ENCODE assay signal across 11 mouse cellular contexts in genomic region chr1:80665161-80665560, GRCm38 (mm10).
DNase-seq lines count a peak whose midpoint lies in the region; ATAC-seq and TF ChIP-seq lines count a peak whose summit lies in the region.
"Had no signal": no experiment of that assay in that cellular context is flagged by ENCODE, and none has a peak within 500 bp of the region (broad histone marks: within the 10 kb centered on the region; RNA-seq: fewer than 3 reads in every experiment).

No protein-coding gene starts in this region.

- peak; percentile 21 to 51 for DNase-seq in heart, adult 9 months (ENCODE audit: low spot score in 2 of 2)
- peak; percentile 65 for DNase-seq in lung, postnatal 36 days
- DNase-seq in spleen, postnatal 4 days (ENCODE audit: low spot score in 2 of 2): peak; percentile 31 to 63
- DNase-seq in embryo, embryonic 10 days (ENCODE audit: low spot score): no peak
- DNase-seq in hindbrain, embryonic 10.5 days (ENCODE audit: low spot score): no peak
- no peak for DNase-seq in adrenal gland, postnatal 25 days
- DNase-seq: cerebellum, adult 18-20 months had no signal

- no peaks in the 10 kb centered on the region for H3K27me3 ChIP-seq in heart, embryonic 12.5 days (replicated peaks)
- no peaks in the 10 kb centered on the region for H3K27me3 ChIP-seq in hindbrain, embryonic 10.5 days (ENCODE audit: insufficient read depth, poor library complexity, severe bottlenecking)

- no peaks in the 10 kb centered on the region for H3K36me3 ChIP-seq in heart, embryonic 12.5 days
- H3K36me3 ChIP-seq in hindbrain, embryonic 10.5 days: no peaks in the 10 kb centered on the region
- H3K36me3 ChIP-seq: G1E had no signal

- no peak overlapping the region for H3K4me2 ChIP-seq in heart, embryonic 12.5 days

- no peak overlapping the region for H3K9ac ChIP-seq in heart, embryonic 12.5 days

- no peak for TF ChIP-seq POLR2A in bone marrow, adult 2 months (IDR thresholded peaks at IDR 0.05; ENCODE audit: borderline replicate concordance, control insufficient read depth, low read depth, low read length)

- no peak for TF ChIP-seq CTCF in bone marrow, adult 2 months (IDR thresholded peaks at IDR 0.05; ENCODE audit: control insufficient read depth, insufficient read depth, low read length)

- WGBS in heart, embryonic 12.5 days: 80% methylated on average over 6 of the region's 6 CpGs
- WGBS in bone marrow, adult 2 months: 7% methylated on average over 6 of the region's 6 CpGs
- 93% methylated on average over 6 of the region's 6 CpGs for WGBS in hindbrain, embryonic 10.5 days

- H3K4me3 ChIP-seq in heart, embryonic 12.5 days: no peak overlapping the region
- peak overlapping the region; percentile 47 for H3K4me3 ChIP-seq in bone marrow, adult 2 months (replicated peaks; ENCODE audit: control insufficient read depth, low read depth, low read length)
- no peak overlapping the region for H3K4me3 ChIP-seq in hindbrain, embryonic 10.5 days

- no peaks in the 10 kb centered on the region for H3K4me1 ChIP-seq in heart, embryonic 12.5 days (replicated peaks)
- peaks cover 1% of the 10 kb centered on the region; the same call in 1 of the 2 replicates for H3K4me1 ChIP-seq in bone marrow, adult 2 months (ENCODE audit: control insufficient read depth, insufficient read depth, low read length)
- no peaks in the 10 kb centered on the region for H3K4me1 ChIP-seq in hindbrain, embryonic 10.5 days (replicated peaks)

- H3K9me3 ChIP-seq in heart, embryonic 12.5 days (replicated peaks): 0 out of 2 replicates have a peak, but pooled peaks cover 2% of the 10 kb centered on the region
- H3K9me3 ChIP-seq in hindbrain, embryonic 10.5 days: no peaks in the 10 kb centered on the region

- no peak overlapping the region for H3K27ac ChIP-seq in heart, embryonic 12.5 days (ENCODE audit: poor library complexity, severe bottlenecking)
- H3K27ac ChIP-seq in bone marrow, adult 2 months (ENCODE audit: control insufficient read depth, insufficient read depth, low read depth, low read length, poor library complexity): peak overlapping the region; percentile 71; the same call in 1 of the 2 replicates
- no peak overlapping the region for H3K27ac ChIP-seq in hindbrain, embryonic 10.5 days
- H3K27ac ChIP-seq: kidney, postnatal 0 days had no signal

- no peak for ATAC-seq in heart, embryonic 12.5 days (ENCODE audit: insufficient number of reproducible peaks, low FRiP score)

Comparison
In these comparisons a context has a peak if more than half of its experiments do, and no peak if none do; other contexts are left out.
1. DNase-seq: peak in heart, adult 9 months (2 of 2), lung, postnatal 36 days (single experiment) and spleen, postnatal 4 days (2 of 2); none in embryo, embryonic 10 days (single experiment), hindbrain, embryonic 10.5 days (single experiment) and adrenal gland, postnatal 25 days (single experiment).